Mouse (Mus musculus): ENCODE data around the gene Kank4.
"Not testable (repeated sequence)": the region's sequence is repeated elsewhere in the genome, so short reads cannot be mapped to it uniquely, and the experiment has no call there.

Gene Kank4

DNA sequence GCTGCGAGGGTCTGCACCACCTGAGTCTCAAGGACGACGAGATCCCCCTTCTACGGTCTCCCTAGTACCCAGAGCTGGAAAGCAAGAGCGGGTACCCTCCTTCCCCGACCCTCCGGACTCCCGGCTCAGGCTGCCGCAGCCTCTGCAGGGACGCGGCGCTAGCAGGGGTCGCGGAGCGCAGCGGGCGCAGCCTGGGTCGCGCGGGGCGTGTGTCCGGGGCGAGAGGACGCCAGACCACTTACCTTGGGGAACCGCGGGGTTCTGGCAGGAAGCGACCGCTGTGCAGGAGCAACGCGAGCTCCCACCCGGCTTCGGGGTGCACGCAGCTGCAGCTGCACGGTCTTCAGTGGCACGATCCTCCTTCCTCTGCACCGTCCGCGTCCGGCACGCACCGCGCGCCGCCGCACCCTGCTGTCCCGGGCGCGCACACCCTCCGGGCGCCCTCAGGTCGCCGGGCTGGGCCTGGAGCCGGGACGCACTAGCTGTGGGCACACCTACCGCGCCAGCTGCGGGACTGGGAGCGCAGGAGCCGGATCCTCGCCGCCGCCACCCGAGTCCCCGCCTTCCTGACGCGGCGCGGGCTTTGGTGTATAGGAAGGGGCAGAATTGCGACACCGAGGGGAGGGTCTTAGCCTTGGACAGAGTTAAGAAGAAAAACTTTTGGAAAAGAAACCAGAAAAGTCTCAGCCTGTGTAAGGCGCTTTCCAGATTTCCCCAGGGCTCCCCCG is at the start of gene Kank4:
Gene Kank4, minus strand, starts transcription at position 354 of the 728 bp plus-strand sequence.
- no peak for DNase-seq

DNA sequence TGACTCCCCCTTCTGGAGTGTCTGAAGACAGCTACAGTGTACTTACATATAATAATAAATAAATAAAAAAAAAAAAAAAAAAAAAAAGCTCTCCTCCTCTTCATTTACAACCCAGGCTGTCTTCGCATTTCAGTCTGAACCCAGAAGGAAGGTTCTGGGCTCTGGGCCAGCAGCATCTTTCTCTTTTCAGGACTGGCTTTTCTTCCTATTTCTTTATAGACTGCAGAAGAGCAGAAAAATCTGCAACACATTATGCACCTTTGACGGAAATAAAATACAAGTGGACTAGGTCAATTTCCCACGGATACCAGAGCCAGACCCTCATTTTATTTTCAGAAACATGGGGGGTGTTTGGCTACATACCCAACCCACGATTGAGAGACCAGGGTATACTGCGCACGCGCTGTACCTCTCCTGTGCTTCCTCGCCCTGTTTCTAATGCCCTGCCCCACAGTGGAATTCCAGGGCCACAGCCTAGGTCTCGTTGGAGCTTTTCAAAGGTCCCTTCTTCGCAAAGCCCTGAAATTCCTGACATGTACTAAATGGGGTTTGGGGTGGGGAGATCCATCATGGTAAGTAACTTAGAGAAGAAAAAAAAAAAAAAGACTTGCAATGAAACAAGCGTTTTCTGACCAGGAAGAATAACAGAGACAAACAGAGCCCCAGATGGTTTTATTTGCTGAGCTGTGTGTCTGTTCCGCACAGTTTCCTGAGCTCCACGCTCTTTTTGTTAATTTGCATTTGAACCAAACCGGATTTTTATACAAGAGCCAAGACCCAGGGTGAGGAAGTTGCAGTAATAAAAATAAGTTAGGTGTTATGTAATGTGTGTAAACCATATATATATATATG is 48.3 kb upstream of the Kank4 start:
- no peak for DNase-seq

DNA sequence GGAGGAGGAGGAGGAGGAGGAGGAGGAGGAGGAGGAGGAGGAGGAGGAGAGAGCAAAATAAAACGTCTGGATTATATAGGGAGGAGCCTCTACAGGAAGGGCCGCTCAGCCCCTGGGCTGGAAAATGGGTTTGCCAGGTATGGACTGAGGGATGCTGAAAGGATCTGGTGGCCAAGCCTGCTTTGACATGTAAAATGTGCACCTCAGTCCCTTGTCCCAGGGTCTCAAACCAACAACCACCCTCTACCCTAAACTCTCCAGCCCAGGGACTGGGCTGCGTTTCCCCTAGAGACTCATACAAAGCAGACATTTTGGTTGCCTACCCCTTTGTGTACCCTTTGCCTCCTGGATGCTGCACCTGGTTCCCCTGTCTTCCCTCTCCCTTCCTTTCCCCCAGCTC is 47.2 kb upstream of the Kank4 start:
- DNase-seq, result no peak

DNA sequence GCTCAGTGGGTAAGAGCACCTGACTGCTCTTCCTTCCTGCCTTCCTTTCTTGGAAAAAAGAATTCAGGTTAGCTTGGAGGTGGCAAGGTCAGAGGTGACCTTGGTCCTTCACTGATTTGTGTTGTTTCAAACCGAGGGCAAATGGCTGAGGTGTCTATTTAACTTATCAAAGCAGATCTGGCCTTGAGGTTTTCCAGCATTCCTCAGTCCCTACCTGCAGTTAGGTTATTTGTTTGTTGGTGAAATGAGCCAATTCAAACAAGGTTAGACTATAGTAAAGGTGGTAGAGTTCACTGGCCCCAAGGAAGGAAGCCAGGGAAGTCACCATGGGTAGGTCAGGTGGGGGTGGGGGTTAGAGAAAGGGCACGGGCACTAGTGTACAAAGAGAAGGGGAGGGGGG is 46.8 kb upstream of the Kank4 start:
- DNase-seq, result no peak

GRCm38 (mm10) chr4:98863451-98863850 is 46.1 kb upstream of the Kank4 start:
- no peak for DNase-seq

- DNase-seq, result no peak
These were observed 41.0 kb upstream of the Kank4 start for GRCm38 (mm10) chr4:98858151-98858855.

DNA sequence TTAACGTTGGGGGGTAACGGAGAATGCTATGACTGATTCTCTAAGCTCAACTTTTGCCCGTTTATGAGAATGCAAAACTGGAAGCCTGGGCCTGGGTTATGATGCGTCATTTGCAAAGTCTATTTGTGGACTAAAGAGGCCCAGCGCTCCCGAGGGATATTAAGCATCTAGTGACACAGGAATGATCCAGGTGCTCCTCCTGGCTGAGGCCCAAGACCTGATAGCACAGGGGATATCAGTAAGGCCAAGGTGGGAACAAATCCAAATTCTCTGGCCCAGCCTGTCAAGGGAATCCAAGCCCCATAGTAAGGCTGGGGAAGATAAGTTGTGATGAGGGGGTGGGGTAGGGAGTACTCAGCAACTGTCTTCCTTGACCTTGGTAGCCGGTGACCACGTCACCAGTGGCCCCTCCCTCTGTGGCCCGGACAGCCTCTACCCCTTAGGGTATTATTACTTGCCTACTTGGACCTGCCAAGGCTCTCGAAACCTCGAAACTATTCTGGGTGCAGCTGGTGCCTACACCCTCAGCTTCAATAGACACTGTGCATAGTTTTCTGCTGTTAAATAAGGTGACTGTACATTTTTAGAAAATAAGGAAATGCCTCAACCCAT is 39.8 kb upstream of the Kank4 start:
- no peak for DNase-seq

DNA sequence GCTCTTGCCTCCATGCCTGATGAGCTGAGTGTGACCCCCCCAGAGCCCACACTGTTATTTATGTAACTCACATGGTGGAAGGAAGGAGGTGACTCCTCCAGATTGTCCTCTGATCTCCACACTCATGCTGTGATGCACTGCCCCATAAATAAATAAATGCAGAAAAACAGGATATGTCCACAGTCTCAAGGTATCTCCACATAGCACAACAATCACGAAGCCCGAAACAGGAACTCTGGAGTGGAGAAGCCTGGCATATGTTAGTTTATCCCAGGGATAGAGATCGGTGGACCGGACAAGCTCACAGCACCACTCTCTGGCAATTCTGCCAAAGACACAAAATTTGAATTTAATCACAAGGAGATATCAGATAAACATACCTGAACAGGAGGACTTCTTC is 36.6 kb upstream of the Kank4 start:
- DNase-seq, result no peak

DNA sequence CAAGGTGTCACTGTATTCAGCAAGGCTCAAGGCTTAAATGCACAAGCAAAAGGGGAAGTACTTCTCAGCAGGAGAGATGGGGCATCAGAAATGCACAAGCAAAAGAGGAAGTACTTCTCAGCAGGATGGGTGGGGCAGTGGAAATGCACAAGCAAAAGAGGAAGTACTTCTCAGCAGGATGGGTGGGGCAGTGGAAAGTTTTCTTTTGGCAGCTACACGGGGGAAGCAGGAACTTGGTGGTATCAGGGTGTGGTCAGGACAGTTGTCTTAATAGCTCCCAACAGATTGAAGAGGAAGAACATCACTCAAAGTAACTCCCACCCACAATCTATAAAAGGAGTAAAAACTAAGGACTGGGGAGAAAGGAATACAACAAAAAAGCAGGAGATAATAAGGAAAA is 33.1 kb upstream of the Kank4 start:
- not testable (repeated sequence) for DNase-seq

DNA sequence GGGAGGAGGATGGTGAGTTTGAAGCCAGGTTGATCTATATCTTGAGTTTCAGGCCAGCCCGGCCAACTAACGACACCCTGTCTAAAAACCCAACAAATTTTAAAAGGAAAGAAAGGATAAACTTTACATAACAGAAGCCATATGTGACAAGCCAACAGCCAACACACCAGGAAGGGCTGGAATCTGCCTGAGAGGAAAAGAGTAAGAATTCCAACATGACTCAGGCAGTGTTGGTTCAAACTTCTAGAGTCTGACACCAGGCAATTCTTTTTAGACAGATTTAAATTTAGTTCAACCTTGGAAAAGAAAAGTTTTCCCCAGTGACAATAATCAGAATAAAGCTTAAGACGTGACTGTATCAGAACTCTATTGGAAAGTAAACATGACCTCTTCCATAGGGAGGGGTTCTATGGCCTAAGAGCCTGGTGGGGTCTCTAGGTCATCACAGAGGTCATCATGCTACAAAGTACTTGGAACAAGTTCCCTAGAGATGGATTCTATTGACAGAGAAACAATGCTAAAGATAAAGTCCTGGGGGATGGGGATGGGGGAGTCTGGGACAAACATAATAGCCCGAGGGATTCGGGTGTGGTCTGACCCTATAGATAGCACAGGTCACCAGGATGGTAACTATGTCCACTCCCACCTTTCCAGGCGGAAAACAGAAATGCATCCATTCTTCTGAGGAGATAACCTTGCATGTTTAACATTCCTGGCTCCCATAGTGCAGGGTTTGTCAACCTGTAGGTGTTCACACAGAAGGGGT is 30.0 kb upstream of the Kank4 start:
- DNase-seq, result no peak

GRCm38 (mm10) chr4:98846396-98846795 is 29.1 kb upstream of the Kank4 start:
- DNase-seq, result no peak

GRCm38 (mm10) chr4:98845687-98846125 is 28.4 kb upstream of the Kank4 start:
- no peak for DNase-seq

GRCm38 (mm10) chr4:98845201-98845600 is 27.9 kb upstream of the Kank4 start:
- no peak for DNase-seq

GRCm38 (mm10) chr4:98843906-98844597 is 26.7 kb upstream of the Kank4 start:
- no peak for DNase-seq

DNA sequence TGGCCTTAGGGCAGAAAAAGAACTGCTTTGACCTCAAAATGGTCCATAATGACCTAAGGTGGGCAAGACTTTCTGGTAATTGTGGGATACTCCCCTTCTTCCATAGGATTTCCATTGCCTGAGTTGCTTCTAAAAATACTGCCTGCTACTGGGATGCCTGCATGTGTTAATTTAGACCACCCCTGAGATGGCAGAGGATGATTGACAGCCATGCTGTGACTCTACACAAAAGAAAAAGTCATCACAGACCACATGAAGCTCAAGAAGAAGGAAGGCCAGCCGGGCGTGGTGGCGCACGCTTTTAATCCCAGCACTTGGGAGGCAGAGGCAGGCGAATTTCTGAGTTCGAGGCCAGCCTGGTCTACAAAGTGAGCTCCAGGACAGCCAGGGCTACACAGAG is 23.9 kb upstream of the Kank4 start:
- DNase-seq, result not testable (repeated sequence)

- DNase-seq, result no peak
These were observed 23.2 kb upstream of the Kank4 start for GRCm38 (mm10) chr4:98840526-98840925.

DNA sequence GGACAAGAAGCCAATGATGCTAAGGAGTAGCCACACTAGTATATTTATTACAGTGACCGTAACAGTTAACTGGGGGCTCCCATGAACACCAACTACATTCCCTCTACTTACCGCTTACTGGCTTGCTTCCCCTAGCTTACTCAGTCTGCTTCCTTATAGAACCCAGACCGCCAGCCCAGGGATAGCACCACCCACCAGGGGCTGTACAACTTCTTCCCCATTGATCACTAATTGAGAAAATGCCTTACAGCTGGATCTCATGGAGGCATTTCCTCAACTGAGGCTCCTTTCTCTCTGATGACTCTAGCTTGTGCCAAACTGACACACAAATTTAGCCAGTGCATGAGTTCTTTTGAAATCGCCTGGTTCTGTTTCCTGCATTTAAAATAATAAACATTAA is 21.6 kb upstream of the Kank4 start:
- DNase-seq, result no peak

- DNase-seq, result no peak
These were observed 20.6 kb upstream of the Kank4 start for GRCm38 (mm10) chr4:98837715-98838505.

DNA sequence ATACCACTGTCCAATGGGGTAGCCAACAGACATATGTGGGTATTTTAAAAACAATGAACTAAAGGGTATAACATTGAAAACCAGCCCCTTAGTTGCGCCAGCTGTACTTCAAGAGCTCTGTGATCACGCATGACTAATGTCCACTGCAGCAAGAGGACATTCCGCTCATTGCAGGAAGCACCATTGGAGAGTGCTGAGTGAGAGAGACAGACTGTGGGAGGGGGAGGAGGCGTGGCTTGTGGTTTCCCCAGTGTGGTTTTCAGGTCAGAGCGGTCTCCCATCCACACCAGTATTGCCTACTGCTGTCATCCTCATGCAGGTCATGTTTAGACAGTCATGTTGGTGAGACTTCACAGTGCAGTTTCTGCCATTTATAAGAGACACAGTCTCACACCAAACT is 19.2 kb upstream of the Kank4 start:
- no peak for DNase-seq

- DNase-seq, result no peak
These were observed 17.4 kb upstream of the Kank4 start for GRCm38 (mm10) chr4:98834782-98835181.

DNA sequence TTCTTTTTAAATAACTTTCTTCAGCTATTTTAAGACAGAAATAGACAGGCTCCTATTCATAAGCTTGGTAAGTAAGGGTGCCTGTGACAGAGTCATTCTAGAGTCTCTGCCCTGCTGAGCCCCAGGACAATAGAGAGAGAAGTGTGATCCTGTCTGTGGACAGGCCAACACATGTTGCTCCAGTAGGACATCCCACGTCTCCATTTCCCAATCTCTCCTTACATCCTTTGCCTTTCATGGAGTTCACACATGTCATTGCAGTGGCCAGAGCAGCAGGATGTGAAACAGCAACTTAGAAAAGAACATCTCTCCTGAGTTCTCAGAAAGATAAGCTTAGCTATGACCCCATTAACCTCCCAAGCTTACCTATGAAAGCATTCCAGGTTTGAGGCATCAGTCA is 14.4 kb upstream of the Kank4 start:
- DNase-seq, result no peak

Data from cerebellum, adult 11 months (tissue).